Mouse (Mus musculus) liver, embryonic 16.5 days (tissue): Measurements from ENCODE around the gene Atg2b. TPM values are rescaled to one million over a fixed set of nuclear protein-coding genes. Genes with fewer than 3 reads are reported as not detected.

ENCODE experiments used
- ATAC-seq: fragments of 200-750 bp; cut with Nextera tagmentation; 2 replicates; pipeline ENCODE4 v1.8.0; 2017; ENCODE audit warnings: low read depth, mild to moderate bottlenecking, moderate number of reproducible peaks, moderate library complexity
- H3K27ac ChIP-seq: fragments of 300-500 bp; sonication (generic); 2 replicates; pipeline ENCODE4 v1.5.1; 2014; ENCODE audit warnings: mild to moderate bottlenecking, low read length
- H3K27me3 ChIP-seq: fragments of 300-500 bp; sonication (generic); 2 replicates; pipeline ENCODE4 v1.6.1; 2014; ENCODE audit warnings: low read depth, low read length, mixed read lengths; ENCODE audit not compliant: control insufficient read depth, insufficient read depth
- H3K36me3 ChIP-seq: fragments of 300-500 bp; sonication (generic); 2 replicates; pipeline ENCODE4 v1.6.1; 2014; ENCODE audit warnings: mild to moderate bottlenecking; ENCODE audit not compliant: control insufficient read depth, insufficient read depth
- H3K4me1 ChIP-seq: fragments of 300-500 bp; sonication (generic); 2 replicates; pipeline ENCODE4 v1.6.1; 2014; ENCODE audit warnings: low read depth, low read length, mixed read lengths; ENCODE audit not compliant: control insufficient read depth
- H3K4me2 ChIP-seq: fragments of 300-500 bp; sonication (generic); 2 replicates; pipeline ENCODE4 v1.6.1; 2014; ENCODE audit warnings: low read depth, low read length, mixed read lengths
- H3K4me3 ChIP-seq: fragments of 300-500 bp; sonication (generic); 2 replicates; pipeline ENCODE4 v1.5.1; 2014; ENCODE audit warnings: low read depth, mild to moderate bottlenecking, low read length
- H3K9ac ChIP-seq: fragments of 300-500 bp; sonication (generic); 2 replicates; pipeline ENCODE4 v1.6.1; 2014; ENCODE audit warnings: low read depth, low read length
- H3K9me3 ChIP-seq: fragments of 300-500 bp; sonication (generic); replicated peaks from 2 replicates; pipeline ENCODE4 v1.6.1; 2016; ENCODE audit warnings: low read length; ENCODE audit not compliant: control insufficient read depth
- WGBS: fragments of 180-500 bp; shearing (Covaris S2); extraction: QIAGEN DNeasy Blood & Tissue Kit; methylation state at CpG from one replicate; pipeline ENCODE4 v1.1.7; 2014; ENCODE audit not compliant: insufficient replicate concordance; 5-methylcytosine and 5-hydroxymethylcytosine counted together
- polyA plus RNA-seq: library from polyadenylated mRNA; unstranded; fragments of >200 nt; fragmentation: Nextera tagmentation; extraction: Ambion mirVana; gene quantifications from 2 replicates; pipeline ENCODE4 v1.2.1, GENCODE M21; 2015

Atg2b gene
- polyA plus RNA-seq, 1 experiment from 2014 or later = 7.3 TPM

DNA sequence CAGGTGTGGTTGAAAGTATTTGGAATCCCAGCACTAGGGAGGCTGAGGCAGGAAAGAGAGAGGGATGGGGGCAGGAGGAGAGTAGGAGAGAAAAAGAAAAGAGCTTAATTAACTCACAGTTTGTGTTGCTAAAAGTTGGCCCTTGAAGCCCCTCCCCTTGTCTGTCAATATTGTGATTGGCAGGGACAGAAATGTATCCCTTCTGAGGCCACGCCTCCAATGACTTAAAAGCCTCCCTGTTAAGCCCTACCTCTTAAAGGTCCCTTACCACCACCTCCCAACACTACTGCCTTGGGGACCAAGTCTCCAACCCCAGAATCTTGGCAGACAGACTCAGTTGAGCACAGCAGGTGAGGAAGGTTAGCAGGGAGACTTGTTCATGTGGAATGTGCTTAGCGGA lies 112.4 kb downstream of the Atg2b start:
- Histone ChIP-seq H3K4me1 (no peaks in the 10 kb centered on the region), H3K9ac (no peak overlapping the region), H3K9me3 (no peaks in the 10 kb centered on the region), H3K4me2 (no peak overlapping the region), H3K27me3 (no peaks in the 10 kb centered on the region), H3K27ac (no peak overlapping the region), H3K4me3 (no peak overlapping the region), H3K36me3 (no peaks in the 10 kb centered on the region)
- 49% methylated on average over 2 of the region's 2 CpGs for WGBS
- ATAC-seq = no peak

DNA sequence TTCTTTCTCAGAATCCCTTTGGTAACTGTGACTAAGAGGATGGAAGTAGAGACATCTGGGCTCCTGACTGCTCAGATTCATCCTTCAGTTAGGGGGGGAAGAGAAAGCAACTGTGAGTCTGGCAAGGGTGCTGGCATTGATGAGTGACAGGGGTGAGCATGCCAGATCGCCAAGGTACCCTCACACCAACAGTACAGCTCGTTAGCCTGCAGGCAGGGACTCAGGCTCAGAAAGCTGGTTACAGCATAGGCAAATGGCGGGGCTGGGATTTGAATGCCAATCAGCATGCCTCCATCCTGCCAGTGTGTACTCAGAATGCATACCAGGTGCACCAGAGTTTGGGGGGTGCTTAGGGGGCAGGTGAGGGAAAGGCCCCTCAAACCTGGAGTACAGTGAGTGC lies 113.1 kb downstream of the Atg2b start:
- Histone ChIP-seq H3K9ac (no peak overlapping the region), H3K9me3 (no peaks in the 10 kb centered on the region), H3K27ac (no peak overlapping the region), H3K4me1 (no peaks in the 10 kb centered on the region), H3K4me2 (no peak overlapping the region), H3K4me3 (no peak overlapping the region), H3K27me3 (no peaks in the 10 kb centered on the region), H3K36me3 (no peaks in the 10 kb centered on the region)
- 64% methylated on average over 3 of the region's 3 CpGs for WGBS
- no peak for ATAC-seq

Other genes with a start within 250 kb of the Atg2b start
- 0.04 and 0.05 TPM in 2 replicates for gene D430019H16Rik, start 231.4 kb downstream of the Atg2b start, polyA plus RNA-seq
- gene Bdkrb2, start 122.0 kb downstream of the Atg2b start, polyA plus RNA-seq = 0.04 TPM in 1 of 2 replicates, not detected in the other
- gene Bdkrb1, start 82.1 kb downstream of the Atg2b start, polyA plus RNA-seq = 0.06 and 0.07 TPM in 2 replicates
- gene Gskip, start 382 bp downstream of the Atg2b start, polyA plus RNA-seq = 10.1 and 11.2 TPM in 2 replicates
- 0.09 and 0.34 TPM in 2 replicates for gene Ak7, start 20.8 kb upstream of the Atg2b start, polyA plus RNA-seq
- 81.6 and 88.3 TPM in 2 replicates for gene Papola, start 99.5 kb upstream of the Atg2b start, polyA plus RNA-seq